Mouse (Mus musculus) hindbrain, embryonic 15.5 days (tissue): Measurements from ENCODE around the gene Ccdc85b. TPM values are rescaled to one million over a fixed set of nuclear protein-coding genes. Genes with fewer than 3 reads are reported as not detected.
A peak's percentile ranks its signal among the peaks of the same experiment; 100 is the strongest.

Experiments used
- ATAC-seq: fragments of 200-750 bp; cut with Nextera tagmentation; 2 replicates; pipeline ENCODE4 v1.8.0; 2017; ENCODE audit warnings: low read depth, moderate number of reproducible peaks, moderate TSS enrichment; ENCODE audit not compliant: low FRiP score
- H3K27ac ChIP-seq: fragments of 300-500 bp; sonication (generic); replicated peaks from 2 replicates; pipeline ENCODE4 v1.5.1; 2015; ENCODE audit warnings: mild to moderate bottlenecking, inconsistent platforms
- H3K27me3 ChIP-seq: fragments of 300-500 bp; sonication (generic); 2 replicates; pipeline ENCODE4 v1.6.1; 2015; ENCODE audit warnings: control low read depth, inconsistent platforms
- H3K36me3 ChIP-seq: fragments of 300-500 bp; sonication (generic); 2 replicates; pipeline ENCODE4 v1.6.1; 2015; ENCODE audit warnings: control low read depth, inconsistent platforms
- H3K4me1 ChIP-seq: fragments of 300-500 bp; sonication (generic); replicated peaks from 2 replicates; pipeline ENCODE4 v1.6.1; 2015; ENCODE audit warnings: control low read depth, inconsistent platforms
- H3K4me2 ChIP-seq: fragments of 300-500 bp; sonication (generic); 2 replicates; pipeline ENCODE4 v1.6.1; 2015; ENCODE audit warnings: moderate library complexity, mild to moderate bottlenecking, inconsistent platforms
- H3K4me3 ChIP-seq: fragments of 300-500 bp; sonication (generic); 2 replicates; pipeline ENCODE4 v1.5.1; 2015; ENCODE audit warnings: mild to moderate bottlenecking, inconsistent platforms
- H3K9ac ChIP-seq: fragments of 300-500 bp; sonication (generic); 2 replicates; pipeline ENCODE4 v1.6.1; 2015; ENCODE audit warnings: inconsistent platforms
- H3K9me3 ChIP-seq: fragments of 300-500 bp; sonication (generic); 2 replicates; pipeline ENCODE4 v1.6.1; 2016; ENCODE audit warnings: control low read depth, inconsistent platforms
- WGBS: fragments of 180-500 bp; shearing (Covaris S2); methylation state at CpG from one replicate; pipeline ENCODE4 v1.1.7; 2015; 5-methylcytosine and 5-hydroxymethylcytosine counted together
- polyA plus RNA-seq: library from polyadenylated mRNA; unstranded; fragments of >200 nt; fragmentation: Nextera tagmentation; extraction: Ambion mirVana; gene quantifications from 2 replicates; pipeline ENCODE4 v1.2.1, GENCODE M21; 2015

The Ccdc85b gene
- polyA plus RNA-seq, 1 experiment from 2014 or later: 14.0 TPM

GRCm38 (mm10) chr19:5477004-5477667 is 19.4 kb upstream of the Ccdc85b start:
- H3K4me2 ChIP-seq: no peak overlapping the region
- 87% methylated on average over 10 of the region's 10 CpGs for WGBS
- H3K27ac ChIP-seq: no peak overlapping the region
- H3K9me3 ChIP-seq: no peaks in the 10 kb centered on the region
- no peak overlapping the region for H3K4me3 ChIP-seq
- ATAC-seq: no peak
- peaks cover 8% of the 10 kb centered on the region; the same call in 1 of the 2 replicates for H3K36me3 ChIP-seq
- no peak overlapping the region for H3K9ac ChIP-seq
- no peaks in the 10 kb centered on the region for H3K27me3 ChIP-seq
- peaks cover 26% of the 10 kb centered on the region for H3K4me1 ChIP-seq

DNA sequence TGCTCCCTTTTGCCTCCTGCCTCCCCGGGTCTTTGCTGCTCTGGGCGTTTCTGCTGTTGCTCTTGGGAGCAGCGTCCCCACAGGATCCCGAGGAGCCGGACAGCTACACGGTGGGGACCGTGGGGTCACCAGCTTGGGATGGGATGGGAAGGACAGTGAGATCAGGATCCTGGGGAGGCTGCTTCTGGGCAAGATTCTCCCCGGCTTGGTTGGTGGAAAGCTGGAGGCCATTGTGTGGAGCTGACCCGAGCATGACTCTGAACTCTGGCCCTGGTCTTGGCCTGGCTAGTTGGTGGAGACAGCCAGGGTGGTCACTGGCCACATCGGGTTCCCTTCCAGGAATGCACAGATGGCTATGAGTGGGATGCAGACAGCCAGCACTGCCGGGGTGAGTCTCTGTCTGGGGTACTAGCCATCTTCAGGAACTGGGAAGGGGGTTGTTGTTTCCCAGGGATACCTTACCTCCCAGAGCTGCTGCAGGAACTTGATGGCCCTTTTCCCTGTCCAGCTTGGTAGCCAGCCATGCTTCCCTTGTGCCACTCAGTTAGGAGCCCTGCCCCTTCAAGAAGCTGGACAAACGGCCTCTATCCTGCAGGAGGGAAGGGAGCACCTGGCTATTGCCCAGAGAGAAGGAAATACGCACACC is 17.5 kb upstream of the Ccdc85b start:
- peaks cover 29% of the 10 kb centered on the region for H3K4me1 ChIP-seq
- H3K4me3 ChIP-seq: peak overlapping the region; percentile 58
- ATAC-seq: peak; percentile 13
- peak overlapping the region; percentile 99 for H3K4me2 ChIP-seq
- H3K27ac ChIP-seq: peak overlapping the region; percentile 54
- H3K36me3 ChIP-seq: no peaks in the 10 kb centered on the region
- H3K9ac ChIP-seq: peak overlapping the region; percentile 67
- H3K27me3 ChIP-seq: no peaks in the 10 kb centered on the region
- H3K9me3 ChIP-seq: no peaks in the 10 kb centered on the region
- 17% methylated on average over 13 of the region's 13 CpGs for WGBS

- 1% methylated on average over 57 of the region's 68 CpGs for WGBS
- peak overlapping the region; percentile 99 for H3K4me2 ChIP-seq
- peak; percentile 78 for ATAC-seq
- H3K27me3 ChIP-seq: no peaks in the 10 kb centered on the region
- no peaks in the 10 kb centered on the region for H3K9me3 ChIP-seq
- H3K4me1 ChIP-seq: peaks cover 29% of the 10 kb centered on the region
- peak overlapping the region; percentile 58 for H3K4me3 ChIP-seq
- H3K9ac ChIP-seq: peak overlapping the region; percentile 67
- H3K27ac ChIP-seq: peak overlapping the region; percentile 54
- no peaks in the 10 kb centered on the region for H3K36me3 ChIP-seq
Observed at GRCm38 (mm10) chr19:5474281-5475068, 16.8 kb upstream of the Ccdc85b start.

- peak; percentile 69 for ATAC-seq
- Histone ChIP-seq H3K4me3 (peak within 1 kb of the TSS; percentile 58), H3K9me3 (no peaks in the 10 kb centered on the region), H3K9ac (peak within 1 kb of the TSS; percentile 67), H3K36me3 (no peaks in the 10 kb centered on the region), H3K27ac (peak within 1 kb of the TSS; percentile 54), H3K4me2 (peak within 1 kb of the TSS; percentile 99), H3K27me3 (no peaks in the 10 kb centered on the region), H3K4me1 (peaks cover 29% of the 10 kb centered on the region)
- WGBS: 1% methylated on average over 22 of the region's 22 CpGs
Observed at GRCm38 (mm10) chr19:5473720-5474119, 16.0 kb upstream of the Ccdc85b start, which contains the start of gene Efemp2. Gene Efemp2 (plus strand): TSS chr19:5473954.

DNA sequence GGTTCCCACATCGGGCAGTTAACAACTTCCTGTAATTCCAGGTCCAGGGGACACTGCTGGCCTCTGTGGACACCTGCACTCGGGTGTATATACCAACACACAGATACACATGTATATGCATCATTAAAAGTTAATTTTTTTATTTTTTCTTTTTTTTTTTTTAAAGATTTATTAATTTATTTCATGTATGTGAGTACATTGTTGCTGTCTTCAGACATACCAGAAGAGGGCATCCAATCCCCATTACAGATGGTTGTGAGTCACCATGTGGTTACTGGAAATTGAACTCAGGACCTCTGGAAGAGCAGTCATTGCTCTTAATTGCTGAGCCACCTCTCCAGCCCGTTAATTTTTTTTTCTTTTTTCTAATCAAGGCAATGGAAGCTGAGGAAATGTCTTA is 15.2 kb upstream of the Ccdc85b start:
- no peak for ATAC-seq
- no peak overlapping the region for H3K9ac ChIP-seq
- H3K27me3 ChIP-seq: no peaks in the 10 kb centered on the region
- no peak overlapping the region for H3K27ac ChIP-seq
- H3K4me3 ChIP-seq: no peak overlapping the region
- H3K36me3 ChIP-seq: no peaks in the 10 kb centered on the region
- H3K4me2 ChIP-seq: no peak overlapping the region
- no peaks in the 10 kb centered on the region for H3K9me3 ChIP-seq
- 80% methylated on average over 3 of the region's 3 CpGs for whole genome bisulfite sequencing
- H3K4me1 ChIP-seq: peaks cover 29% of the 10 kb centered on the region

DNA sequence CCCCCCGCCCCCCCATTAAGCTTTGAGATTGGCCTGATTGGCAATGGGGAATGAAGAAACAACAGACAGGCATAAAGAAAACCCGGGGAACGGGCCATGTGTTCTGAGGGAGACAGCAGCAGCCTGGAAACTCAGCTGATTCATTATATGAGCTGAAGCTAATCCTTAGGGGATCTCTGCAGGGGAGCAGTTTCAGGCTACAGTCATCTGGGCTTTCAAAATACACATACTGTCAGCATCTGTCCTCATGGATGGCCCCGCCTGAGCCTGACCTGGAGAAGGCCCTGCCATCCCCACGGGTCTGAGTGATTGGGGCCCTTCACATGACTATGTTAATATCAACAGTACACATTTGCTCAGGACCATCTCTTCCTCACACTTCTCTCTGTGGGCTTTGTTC is 14.2 kb upstream of the Ccdc85b start:
- Histone ChIP-seq H3K4me2 (no peak overlapping the region), H3K9ac (no peak overlapping the region), H3K4me1 (peaks cover 29% of the 10 kb centered on the region), H3K9me3 (no peaks in the 10 kb centered on the region), H3K27me3 (no peaks in the 10 kb centered on the region), H3K4me3 (no peak overlapping the region), H3K36me3 (peaks cover 4% of the 10 kb centered on the region; the same call in 1 of the 2 replicates), H3K27ac (no peak overlapping the region)
- 39% methylated on average over 5 of the region's 5 CpGs for WGBS
- ATAC-seq: no peak

DNA sequence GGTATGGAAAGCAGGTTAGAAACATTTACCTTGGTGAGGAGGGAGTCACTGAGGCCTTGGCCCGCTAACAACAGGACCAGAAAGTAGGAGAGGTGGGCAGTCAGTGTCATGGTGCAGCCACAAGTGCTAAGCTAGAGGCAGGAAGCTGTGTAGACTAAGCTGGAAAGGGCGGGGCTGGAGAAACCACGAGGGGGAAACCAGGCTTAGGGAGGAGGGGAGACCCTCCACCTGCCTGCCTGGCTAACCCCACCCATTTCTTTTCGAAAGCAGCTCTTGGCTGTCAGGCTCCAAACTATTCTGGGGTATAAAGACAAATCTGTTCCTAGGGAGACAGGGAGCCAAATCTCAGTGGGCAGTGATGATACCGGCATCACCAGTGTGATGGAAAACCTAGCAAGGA is 10.7 kb upstream of the Ccdc85b start, which contains the start of gene Ctsw:
TSS of gene Ctsw (minus strand) at position 134 of the 400 bp plus-strand sequence.
- no peak within 1 kb of the TSS for H3K27ac ChIP-seq
- H3K27me3 ChIP-seq: no peaks in the 10 kb centered on the region
- peaks cover 23% of the 10 kb centered on the region for H3K36me3 ChIP-seq
- no peak within 1 kb of the TSS for H3K4me3 ChIP-seq
- H3K9me3 ChIP-seq: no peaks in the 10 kb centered on the region
- 61% methylated on average over 5 of the region's 5 CpGs for WGBS
- H3K4me2 ChIP-seq: no peak within 1 kb of the TSS
- no peak for ATAC-seq
- H3K4me1 ChIP-seq: peaks cover 16% of the 10 kb centered on the region
- H3K9ac ChIP-seq: no peak within 1 kb of the TSS

GRCm38 (mm10) chr19:5466916-5467500 is 9.3 kb upstream of the Ccdc85b start:
- Histone ChIP-seq H3K4me2 (no peak overlapping the region), H3K36me3 (peaks cover 35% of the 10 kb centered on the region), H3K9ac (no peak overlapping the region), H3K4me3 (no peak overlapping the region), H3K27ac (no peak overlapping the region), H3K9me3 (no peaks in the 10 kb centered on the region), H3K27me3 (no peaks in the 10 kb centered on the region), H3K4me1 (peaks cover 17% of the 10 kb centered on the region)
- 97% methylated on average over 6 of the region's 6 CpGs for WGBS
- no peak for ATAC-seq

DNA sequence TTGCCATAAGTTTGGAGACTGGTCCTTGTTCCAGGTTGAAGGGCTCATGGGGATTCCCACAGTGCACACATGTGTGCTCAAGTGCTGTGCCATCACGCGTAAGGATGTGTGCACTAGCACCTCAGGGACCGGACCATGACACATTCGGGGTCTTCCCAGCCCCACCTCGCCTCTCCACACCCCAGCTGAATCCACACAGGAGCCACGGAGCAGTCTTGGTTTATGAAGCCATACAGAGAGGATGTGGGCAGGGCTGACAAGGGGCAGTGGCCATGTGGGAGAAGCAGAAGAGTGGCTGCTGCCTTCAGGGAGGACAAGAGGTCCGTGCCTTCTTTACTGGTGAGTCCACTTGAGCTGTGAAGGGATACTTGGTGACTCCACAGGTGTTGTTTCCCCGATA is 7.3 kb upstream of the Ccdc85b start:
- 94% methylated on average over 8 of the region's 8 CpGs for WGBS
- ATAC-seq: no peak

GRCm38 (mm10) chr19:5463791-5464562 is 6.3 kb upstream of the Ccdc85b start:
- ATAC-seq: 0 out of 2 replicates have a peak, but pooled peaks have one; percentile 43
- peak overlapping the region; percentile 44 for H3K9ac ChIP-seq
- H3K27me3 ChIP-seq: no peaks in the 10 kb centered on the region; the same call in 1 of the 2 replicates
- peaks cover 35% of the 10 kb centered on the region for H3K36me3 ChIP-seq
- peaks cover 33% of the 10 kb centered on the region for H3K4me1 ChIP-seq
- peak overlapping the region; percentile 68 for H3K27ac ChIP-seq
- WGBS: 29% methylated on average over 15 of the region's 15 CpGs
- peak overlapping the region; percentile 50 for H3K4me2 ChIP-seq
- H3K4me3 ChIP-seq: peak overlapping the region; percentile 27
- no peaks in the 10 kb centered on the region for H3K9me3 ChIP-seq

More for the DNA sequence above, 7.3 kb upstream of the Ccdc85b start:
- H3K27ac ChIP-seq: no peak overlapping the region
- no peak overlapping the region for H3K4me2 ChIP-seq
- peaks cover 35% of the 10 kb centered on the region for H3K36me3 ChIP-seq
- H3K9me3 ChIP-seq: no peaks in the 10 kb centered on the region
- no peak overlapping the region for H3K9ac ChIP-seq
- H3K4me1 ChIP-seq: peaks cover 29% of the 10 kb centered on the region
- no peak overlapping the region for H3K4me3 ChIP-seq
- H3K27me3 ChIP-seq: no peaks in the 10 kb centered on the region

DNA sequence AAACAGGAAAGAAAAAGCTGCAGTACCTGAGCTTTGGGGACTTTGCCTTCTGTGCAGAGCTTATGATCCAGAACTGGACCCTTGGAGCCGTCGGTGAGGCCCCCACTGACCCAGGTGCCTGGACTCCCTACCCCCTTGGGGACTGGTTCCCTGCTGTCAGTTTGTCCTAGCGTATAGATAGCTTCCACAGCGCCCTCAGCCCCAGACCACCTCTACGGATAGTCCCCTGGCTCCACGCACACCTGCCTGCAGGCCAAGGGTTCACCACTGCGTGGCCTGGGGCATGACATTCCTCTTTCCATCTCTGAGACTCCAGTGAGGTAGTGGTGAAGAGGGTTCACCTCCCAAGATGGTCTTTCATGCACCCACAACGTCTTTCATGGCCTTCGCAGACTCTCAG is 5.5 kb upstream of the Ccdc85b start:
- H3K27me3 ChIP-seq: no peaks in the 10 kb centered on the region; the same call in 1 of the 2 replicates
- no peak overlapping the region for H3K27ac ChIP-seq
- H3K9ac ChIP-seq: no peak overlapping the region
- ATAC-seq: no peak
- H3K4me2 ChIP-seq: no peak overlapping the region
- WGBS: 89% methylated on average over 9 of the region's 9 CpGs
- H3K36me3 ChIP-seq: peaks cover 35% of the 10 kb centered on the region
- no peaks in the 10 kb centered on the region for H3K9me3 ChIP-seq
- H3K4me3 ChIP-seq: no peak overlapping the region
- H3K4me1 ChIP-seq: peaks cover 34% of the 10 kb centered on the region
